7 mouse cellular contexts compared by ENCODE assay signal in genomic region chr4:155944271-155944670, GRCm38 (mm10). TPM values are rescaled to one million over a fixed set of nuclear protein-coding genes. Genes with fewer than 3 reads are reported as not detected.
DNase-seq lines count a peak whose midpoint lies in the region; ATAC-seq and TF ChIP-seq lines count a peak whose summit lies in the region.

No protein-coding gene starts in this region.

- H3K9me3 ChIP-seq in forebrain, embryonic 11.5 days (ENCODE audit: control insufficient read depth, low read length): no peaks in the 10 kb centered on the region
- H3K9me3 ChIP-seq in kidney, postnatal 0 days (replicated peaks; ENCODE audit: low read length): no peaks in the 10 kb centered on the region
- no peaks in the 10 kb centered on the region for H3K9me3 ChIP-seq in midbrain, embryonic 14.5 days (ENCODE audit: control insufficient read depth, low read length)

- WGBS in forebrain, embryonic 11.5 days: 1% methylated on average over 17 of the region's 17 CpGs
- under 1% methylated on average over 17 of the region's 17 CpGs for WGBS in kidney, postnatal 0 days
- WGBS in midbrain, embryonic 14.5 days: under 1% methylated on average over 17 of the region's 17 CpGs

- peaks cover 9% of the 10 kb centered on the region; the same call in 1 of the 2 replicates for H3K4me1 ChIP-seq in forebrain, embryonic 11.5 days (replicated peaks; ENCODE audit: control insufficient read depth, insufficient read depth, low read length)
- H3K4me1 ChIP-seq in kidney, postnatal 0 days (replicated peaks; ENCODE audit: insufficient read depth, low read length): peaks cover 13% of the 10 kb centered on the region
- H3K4me1 ChIP-seq in midbrain, embryonic 14.5 days (ENCODE audit: control insufficient read depth, insufficient read depth, low read length): peaks cover 14% of the 10 kb centered on the region

- TF ChIP-seq CTCF in kidney, postnatal 0 days (IDR thresholded peaks at IDR 0.05; ENCODE audit: low read depth): no peak

- peak overlapping the region; percentile 98 for H3K4me3 ChIP-seq in forebrain, embryonic 11.5 days (ENCODE audit: low read depth, low read length)
- H3K4me3 ChIP-seq in kidney, postnatal 0 days (replicated peaks; ENCODE audit: low read depth, low read length): peak overlapping the region; percentile 85
- H3K4me3 ChIP-seq in midbrain, embryonic 14.5 days (replicated peaks; ENCODE audit: low read depth, low read length): peak overlapping the region; percentile 91

- H3K27ac ChIP-seq in forebrain, embryonic 11.5 days (ENCODE audit: low read depth, low read length): no peak overlapping the region
- peak overlapping the region; percentile 88 for H3K27ac ChIP-seq in kidney, postnatal 0 days
- peak overlapping the region; percentile 86 for H3K27ac ChIP-seq in midbrain, embryonic 14.5 days (replicated peaks; ENCODE audit: low read depth, low read length)

- H3K27me3 ChIP-seq in forebrain, embryonic 11.5 days (ENCODE audit: control insufficient read depth, insufficient read depth, low read length): no peaks in the 10 kb centered on the region
- H3K27me3 ChIP-seq in kidney, postnatal 0 days (ENCODE audit: insufficient read depth, low read length): no peaks in the 10 kb centered on the region
- no peaks in the 10 kb centered on the region for H3K27me3 ChIP-seq in midbrain, embryonic 14.5 days (ENCODE audit: control insufficient read depth, insufficient read depth, low read length)

- H3K36me3 ChIP-seq in forebrain, embryonic 11.5 days (ENCODE audit: control insufficient read depth, insufficient read depth, low read length): peaks cover 4% of the 10 kb centered on the region; the same call in 1 of the 2 replicates
- H3K36me3 ChIP-seq in kidney, postnatal 0 days (ENCODE audit: insufficient read depth, low read length): peaks cover 18% of the 10 kb centered on the region
- H3K36me3 ChIP-seq in midbrain, embryonic 14.5 days (ENCODE audit: control insufficient read depth, insufficient read depth, low read length): peaks cover 18% of the 10 kb centered on the region

- ATAC-seq in forebrain, embryonic 11.5 days (replicated peaks; ENCODE audit: low FRiP score): peak; percentile 6; the same call in 1 of the 2 replicates
- ATAC-seq in kidney, postnatal 0 days (replicated peaks; ENCODE audit: low FRiP score, low read depth): no peak; the same call in 1 of the 2 replicates
- peak; percentile 7; the same call in 1 of the 2 replicates for ATAC-seq in midbrain, embryonic 14.5 days (ENCODE audit: low FRiP score, low TSS enrichment)

- peak; percentile 30 for DNase-seq in 3T3-L1 (ENCODE audit: low read depth, low spot score)
- peak; percentile 65 for DNase-seq in CD4-positive helper T cell, adult 2 months (ENCODE audit: low read depth, low spot score)
- DNase-seq in forebrain, embryonic 11.5 days (ENCODE audit: low spot score): no peak
- peak; percentile 37 for DNase-seq in kidney, postnatal 0 days (ENCODE audit: low spot score)
- peak; percentile 2 for DNase-seq in midbrain, embryonic 14.5 days
- DNase-seq in gastrocnemius, adult 18-20 months (ENCODE audit: low spot score): no peak
- no peak for DNase-seq in right cerebral cortex, adult 2 months (ENCODE audit: low spot score in 2 of 2)

- peak overlapping the region; percentile 92 for H3K9ac ChIP-seq in forebrain, embryonic 11.5 days (ENCODE audit: low read length)
- peak overlapping the region; percentile 89 for H3K9ac ChIP-seq in kidney, postnatal 0 days (ENCODE audit: low read depth, low read length)
- H3K9ac ChIP-seq in midbrain, embryonic 14.5 days (replicated peaks; ENCODE audit: low read length): peak overlapping the region; percentile 78

- peak overlapping the region; percentile 69 for H3K4me2 ChIP-seq in forebrain, embryonic 11.5 days (ENCODE audit: low read depth, low read length, severe bottlenecking)
- peak overlapping the region; percentile 69 for H3K4me2 ChIP-seq in kidney, postnatal 0 days (ENCODE audit: low read length)
- peak overlapping the region; percentile 96 for H3K4me2 ChIP-seq in midbrain, embryonic 14.5 days (ENCODE audit: low read length)

RNA-seq across cellular contexts. Expression of gene Ube2j2, which starts 0.6 kb away (rescaled TPM):
- polyA plus RNA-seq in forebrain, embryonic 11.5 days (2014; fragmentation: Nextera tagmentation; extraction: Ambion mirVana): 159 and 165 TPM in 2 replicates
- 99.7 and 108 TPM in 2 replicates for polyA plus RNA-seq in kidney, postnatal 0 days (2015; fragmentation: Nextera tagmentation; extraction: Ambion mirVana)
- 131 and 138 TPM in 2 replicates for polyA plus RNA-seq in midbrain, embryonic 14.5 days (2014; fragmentation: Nextera tagmentation; extraction: Ambion mirVana)
- total RNA-seq in gastrocnemius, adult 18-20 months (2021): 10 to 100 TPM; 62.3 to 66.4 TPM

RNA-seq across cellular contexts. Expression of gene C1qtnf12, which starts 17.8 kb away (rescaled TPM):
- 17.6 and 21.1 TPM in 2 replicates for polyA plus RNA-seq in forebrain, embryonic 11.5 days (2014; fragmentation: Nextera tagmentation; extraction: Ambion mirVana)
- 113 and 116 TPM in 2 replicates for polyA plus RNA-seq in kidney, postnatal 0 days (2015; fragmentation: Nextera tagmentation; extraction: Ambion mirVana)
- polyA plus RNA-seq in midbrain, embryonic 14.5 days (2014; fragmentation: Nextera tagmentation; extraction: Ambion mirVana): 7.1 and 8.3 TPM in 2 replicates
- total RNA-seq in gastrocnemius, adult 18-20 months (2021): 10 to 100 TPM; 16.9 to 19.7 TPM

RNA-seq across cellular contexts. Expression of gene B3galt6, which starts 48.2 kb away (rescaled TPM):
- polyA plus RNA-seq in forebrain, embryonic 11.5 days (2014; fragmentation: Nextera tagmentation; extraction: Ambion mirVana): 16.3 and 20.4 TPM in 2 replicates
- polyA plus RNA-seq in kidney, postnatal 0 days (2015; fragmentation: Nextera tagmentation; extraction: Ambion mirVana): 14.3 and 14.5 TPM in 2 replicates
- polyA plus RNA-seq in midbrain, embryonic 14.5 days (2014; fragmentation: Nextera tagmentation; extraction: Ambion mirVana): 36.3 and 38.7 TPM in 2 replicates
- 1 to 10 TPM; 1.3 TPM for total RNA-seq in gastrocnemius, adult 18-20 months (2021)

RNA-seq across cellular contexts. Expression of gene Sdf4, which starts 48.4 kb away (rescaled TPM):
- 117 and 121 TPM in 2 replicates for polyA plus RNA-seq in forebrain, embryonic 11.5 days (2014; fragmentation: Nextera tagmentation; extraction: Ambion mirVana)
- polyA plus RNA-seq in kidney, postnatal 0 days (2015; fragmentation: Nextera tagmentation; extraction: Ambion mirVana): 178 and 183 TPM in 2 replicates
- polyA plus RNA-seq in midbrain, embryonic 14.5 days (2014; fragmentation: Nextera tagmentation; extraction: Ambion mirVana): 105 and 112 TPM in 2 replicates
- total RNA-seq in gastrocnemius, adult 18-20 months (2021): 10 to 100 TPM; 77.2 to 85.0 TPM

RNA-seq across cellular contexts. Expression of gene Acap3, which starts 52.6 kb away (rescaled TPM):
- polyA plus RNA-seq in forebrain, embryonic 11.5 days (2014; fragmentation: Nextera tagmentation; extraction: Ambion mirVana): 34.6 and 34.8 TPM in 2 replicates
- 8.2 and 8.4 TPM in 2 replicates for polyA plus RNA-seq in kidney, postnatal 0 days (2015; fragmentation: Nextera tagmentation; extraction: Ambion mirVana)
- polyA plus RNA-seq in midbrain, embryonic 14.5 days (2014; fragmentation: Nextera tagmentation; extraction: Ambion mirVana): 76.6 and 84.8 TPM in 2 replicates
- total RNA-seq in gastrocnemius, adult 18-20 months (2021): 1 to 10 TPM; 6.6 to 7.3 TPM

Comparison
In these comparisons a context has a peak if more than half of its experiments do, and no peak if none do; other contexts are left out.
1. DNase-seq: peak in 3T3-L1 (single experiment), CD4-positive helper T cell, adult 2 months (single experiment), kidney, postnatal 0 days (single experiment) and midbrain, embryonic 14.5 days (single experiment); none in forebrain, embryonic 11.5 days (single experiment), gastrocnemius, adult 18-20 months (single experiment) and right cerebral cortex, adult 2 months (0 of 2).
2. Peak in every context shown above with its lines, with median percentiles within 50 percentile points of each other: H3K4me2 ChIP-seq, H3K4me3 ChIP-seq and H3K9ac ChIP-seq.